Mouse (Mus musculus) right cerebral cortex, adult 18-20 months (tissue): ENCODE results near the gene Lrmda.

Experiments
- DNase-seq: peaks from one replicate; pipeline ENCODE4 v3.0.0; 2022; ENCODE audit warnings: mixed read lengths

Lrmda gene

DNA sequence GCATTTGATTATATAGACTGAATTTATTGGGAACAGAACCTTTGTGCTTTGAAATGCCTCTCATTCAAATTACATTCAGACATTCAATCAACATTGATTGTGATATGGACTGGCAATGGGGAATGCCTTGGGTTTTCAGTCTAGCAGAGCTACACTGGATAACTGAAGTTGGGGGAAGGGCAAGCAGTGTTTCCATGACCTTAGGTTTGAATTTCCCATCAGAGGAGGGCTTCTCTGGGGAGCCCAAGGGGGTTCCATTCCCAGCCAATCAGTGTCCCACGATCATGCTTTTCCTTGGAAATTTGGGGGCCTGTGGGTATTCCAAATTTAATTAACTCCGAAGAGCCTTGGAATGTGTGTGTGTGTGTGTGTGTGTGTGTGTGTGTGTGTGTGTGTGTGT lies 888.5 kb downstream of the Lrmda start:
- no peak for DNase-seq

DNA sequence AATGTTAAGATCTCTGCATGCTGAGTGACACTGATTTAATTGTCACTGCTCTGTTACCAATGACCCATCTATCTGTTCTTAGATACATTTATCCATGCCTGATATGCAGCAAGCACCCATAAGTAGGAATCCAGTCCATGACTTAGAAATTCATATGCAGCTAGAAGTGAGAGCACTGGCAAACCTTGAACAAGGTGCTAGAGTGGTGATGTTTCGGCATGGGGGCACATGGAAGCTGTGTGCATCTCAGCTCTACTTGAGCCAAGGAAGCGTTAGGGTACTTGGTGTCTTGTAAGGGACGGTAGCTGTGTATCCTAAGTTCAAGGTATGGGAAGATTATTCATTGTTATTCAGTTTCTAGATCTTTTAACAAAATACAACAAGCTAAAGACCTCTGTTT lies 896.0 kb downstream of the Lrmda start:
- DNase-seq, result no peak

DNA sequence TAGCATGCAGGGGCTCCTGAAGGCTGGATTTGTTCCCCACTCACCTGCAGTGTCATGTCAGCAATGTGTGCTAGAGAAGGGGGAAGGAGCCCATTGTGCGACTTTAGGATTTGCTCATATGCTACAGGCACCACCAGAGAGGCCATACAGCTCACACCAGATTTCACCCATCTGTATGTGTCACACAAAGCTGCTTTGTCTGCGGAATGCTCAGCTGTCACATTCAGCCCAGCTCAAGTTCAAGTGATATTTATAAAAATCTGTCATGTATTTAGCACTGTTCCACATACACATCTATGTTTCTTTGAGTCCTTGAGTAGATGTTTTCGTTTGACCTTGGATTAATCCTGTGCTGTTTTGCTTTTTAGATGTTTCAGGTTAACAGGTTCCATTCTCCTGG lies 899.0 kb downstream of the Lrmda start:
- no peak for DNase-seq

DNA sequence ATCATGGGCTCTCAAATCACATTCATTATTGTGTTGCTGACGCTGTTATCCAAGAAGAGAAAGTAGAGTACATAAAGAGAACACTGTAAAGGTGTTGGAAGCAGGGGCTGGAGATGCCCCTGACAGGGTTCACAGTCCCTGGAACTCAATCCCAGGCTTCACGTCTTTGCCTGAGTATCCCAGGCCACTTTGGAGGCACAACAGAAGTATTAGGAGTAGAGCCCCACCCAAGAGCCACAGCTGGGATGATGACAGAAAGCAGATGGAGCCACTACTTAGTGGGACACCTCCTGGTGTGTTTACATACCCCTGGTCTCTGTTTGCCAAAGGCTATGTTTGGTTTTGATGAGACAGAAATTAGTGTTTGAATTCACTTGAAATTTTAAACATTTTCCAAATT lies 899.4 kb downstream of the Lrmda start:
- no peak for DNase-seq

DNA sequence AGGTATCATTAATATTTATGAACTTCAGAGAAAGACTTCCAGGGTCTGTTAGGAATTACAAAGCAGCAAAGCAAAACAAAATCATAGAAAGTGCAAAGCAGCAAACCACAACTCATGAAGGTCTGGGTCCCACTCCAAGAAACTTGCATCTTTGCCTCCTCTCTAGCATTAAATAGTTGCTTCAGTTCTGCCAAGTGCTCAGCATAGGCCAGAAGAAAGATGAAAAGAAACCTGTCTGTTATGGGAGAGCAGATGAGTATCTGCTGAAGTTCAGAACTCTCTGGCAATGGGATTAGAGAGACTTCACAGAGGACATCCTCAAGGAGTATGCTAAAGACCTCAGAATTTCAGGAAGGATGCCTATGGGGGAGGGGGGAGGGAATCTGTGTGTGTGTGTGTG lies 901.6 kb downstream of the Lrmda start:
- DNase-seq, result no peak

DNA sequence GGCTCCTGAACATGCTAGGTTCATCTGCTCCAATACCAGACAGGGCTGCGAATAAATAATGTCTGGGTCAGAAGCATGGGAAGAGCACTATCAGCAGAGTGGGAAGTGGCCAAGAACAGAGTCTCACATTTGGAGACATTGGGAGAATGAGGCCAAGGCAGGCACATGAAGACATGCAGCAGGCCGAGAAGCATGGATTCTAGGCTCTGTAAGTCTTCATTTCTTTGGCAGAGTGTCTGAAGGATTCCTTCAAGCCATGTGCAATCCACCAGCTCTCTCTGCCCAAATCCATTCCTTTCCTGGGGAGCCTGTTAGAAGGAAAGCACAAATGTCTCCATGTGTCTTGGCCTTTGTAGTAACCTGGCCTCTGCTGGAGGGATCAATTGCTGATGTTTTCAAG lies 902.3 kb downstream of the Lrmda start:
- DNase-seq, result no peak

DNA sequence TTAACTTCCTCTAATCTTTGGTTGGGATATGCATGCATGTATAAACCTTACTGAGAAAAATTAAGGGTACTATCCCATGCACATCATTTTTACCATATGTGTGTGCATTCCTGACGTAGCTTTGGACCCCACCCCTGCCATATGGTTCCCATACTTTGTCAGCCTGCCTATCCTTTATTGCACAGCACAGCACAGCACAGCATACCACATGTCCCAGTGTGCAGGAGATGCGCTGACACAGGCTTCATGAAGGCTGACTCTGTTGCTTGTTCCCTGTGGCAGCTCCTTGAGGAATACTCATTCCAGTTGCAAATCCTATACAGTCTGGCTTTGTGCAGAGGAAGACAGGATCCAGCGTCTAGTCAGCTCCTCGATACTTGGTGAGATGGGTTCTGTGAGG lies 903.1 kb downstream of the Lrmda start:
- DNase-seq, result no peak

DNA sequence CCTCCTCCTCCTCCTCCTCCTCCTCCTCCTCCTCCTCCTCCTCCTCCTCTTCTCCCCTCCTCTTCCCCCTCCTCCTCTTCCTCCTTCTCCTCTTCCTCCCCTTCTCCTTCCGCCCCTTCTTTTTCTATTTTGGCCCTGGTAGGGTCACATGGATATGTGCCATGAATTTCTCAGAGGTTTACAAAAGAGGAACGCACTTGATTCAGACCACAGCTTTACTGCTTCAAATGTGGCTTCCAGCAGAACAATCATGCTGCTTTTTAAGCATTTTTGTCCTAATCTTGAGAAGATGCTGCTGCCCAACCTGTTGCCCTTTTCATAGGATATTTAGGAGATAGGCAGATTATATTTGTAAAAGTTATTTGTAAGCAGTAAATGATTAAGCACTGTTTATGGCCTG lies 903.7 kb downstream of the Lrmda start:
- DNase-seq, result no peak

DNA sequence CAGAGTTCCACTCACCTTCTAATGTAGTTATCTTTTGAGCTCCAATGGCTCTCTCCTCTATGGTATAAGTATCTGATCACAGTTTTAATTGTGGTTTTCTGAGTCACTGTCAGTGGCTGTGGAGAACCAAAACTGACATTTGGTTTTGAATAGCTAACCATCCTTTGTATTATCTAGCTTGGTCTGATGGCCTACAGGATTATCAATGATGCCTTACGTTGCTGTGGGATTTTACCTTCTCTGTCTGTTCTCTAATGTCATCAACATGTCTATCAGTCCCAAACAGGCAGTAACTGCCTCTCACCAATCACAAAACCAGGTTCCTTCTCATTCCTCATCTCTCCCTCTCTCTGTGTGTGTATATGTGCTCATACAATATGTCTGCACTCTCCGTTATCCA lies 908.8 kb downstream of the Lrmda start:
- no peak for DNase-seq

DNA sequence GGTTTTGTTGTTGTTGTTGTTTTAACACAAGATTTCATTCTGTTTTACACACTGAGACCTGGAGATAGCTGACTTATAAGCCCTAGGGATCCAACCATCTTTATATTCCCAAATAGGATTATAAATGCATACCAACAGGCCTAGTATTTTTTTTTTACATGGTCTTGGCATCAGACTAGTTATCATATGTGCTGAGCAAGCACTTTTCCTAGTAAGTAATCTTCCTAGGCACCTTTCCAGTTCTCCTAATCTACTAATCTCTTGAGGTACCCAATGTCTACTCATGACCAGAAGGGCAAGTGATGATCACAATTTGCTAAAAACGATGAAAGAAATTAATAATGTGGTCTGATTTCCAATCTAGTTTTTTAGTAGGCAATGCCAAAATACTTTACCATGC lies 909.2 kb downstream of the Lrmda start:
- DNase-seq, result no peak

DNA sequence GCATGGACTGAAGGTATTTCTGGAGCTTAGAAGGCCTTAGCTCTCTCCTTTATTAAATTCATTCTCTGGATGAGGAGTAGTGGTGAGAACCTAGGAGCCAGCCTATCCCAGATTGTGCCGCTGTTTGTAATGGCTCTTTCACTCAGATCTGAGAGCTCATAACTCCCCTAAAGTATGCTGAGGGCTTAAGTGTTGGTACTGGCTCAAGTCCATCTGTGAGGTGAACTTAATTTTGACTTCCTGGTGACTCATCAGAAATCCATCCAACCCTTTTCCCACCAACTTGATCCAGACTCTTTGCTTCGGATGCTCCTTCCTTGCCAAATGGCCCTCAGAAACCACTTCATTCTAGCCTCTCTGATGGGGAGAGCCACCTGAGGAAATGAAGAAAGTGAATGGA lies 910.1 kb downstream of the Lrmda start:
- DNase-seq, result no peak

DNA sequence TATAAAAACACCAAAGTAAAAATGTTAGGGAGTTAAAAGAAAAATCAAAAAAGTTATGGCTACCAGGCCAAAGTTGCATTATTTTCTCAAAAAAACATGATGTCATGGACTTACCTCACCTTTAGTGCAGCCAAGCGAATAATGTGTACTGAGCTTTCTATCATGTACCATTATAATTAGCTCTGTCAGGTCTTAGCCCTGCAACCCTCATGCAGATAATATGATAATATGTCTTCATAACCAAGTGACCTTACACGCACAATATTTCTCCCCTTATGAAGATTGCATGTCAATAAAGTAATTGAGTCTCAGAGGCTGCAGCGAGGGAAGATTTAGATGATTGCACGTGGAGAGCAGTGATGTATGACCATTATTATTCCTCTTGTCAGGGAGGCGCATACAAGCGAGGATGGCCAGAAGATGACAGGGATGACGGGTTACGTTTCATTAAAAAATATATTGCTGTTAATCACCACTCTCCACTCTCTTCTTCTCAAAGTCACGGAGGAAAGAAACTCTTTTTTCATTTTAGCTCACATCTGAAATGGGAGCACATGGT lies 911.1 kb downstream of the Lrmda start:
- DNase-seq, result no peak

DNA sequence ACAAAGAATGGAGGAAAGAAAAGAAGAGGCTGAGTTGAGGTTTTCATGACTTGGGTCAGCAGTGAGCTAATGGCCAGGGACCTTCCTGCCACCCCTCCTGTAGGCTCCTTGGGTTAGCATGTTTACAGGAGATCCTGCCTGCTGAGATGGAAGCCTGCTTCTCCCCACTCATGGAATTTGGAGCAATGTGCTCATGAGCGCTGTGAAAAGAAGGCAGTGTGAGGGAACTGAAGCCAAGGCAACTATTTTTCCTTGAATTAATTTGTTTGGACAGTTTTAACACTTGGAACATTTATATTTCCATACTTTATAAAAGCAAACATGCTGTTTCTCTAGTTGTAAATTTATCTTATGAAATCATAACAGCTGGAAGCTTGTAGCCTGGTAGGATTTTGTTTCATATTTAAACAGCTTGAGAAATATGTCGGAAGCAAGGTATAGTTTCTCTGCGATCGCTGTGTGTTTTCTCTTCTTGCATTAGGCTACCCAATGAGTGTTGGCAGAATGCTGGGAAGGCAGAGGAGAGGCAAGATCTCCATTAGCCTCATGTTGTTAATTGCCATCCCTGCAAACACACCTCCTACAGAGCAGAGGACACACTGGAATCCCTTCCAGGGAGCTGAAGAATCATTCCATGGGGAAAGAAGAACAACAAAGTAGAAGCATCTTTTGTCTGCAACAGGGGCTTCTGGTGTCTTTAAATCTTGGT lies 911.8 kb downstream of the Lrmda start:
- no peak for DNase-seq

DNA sequence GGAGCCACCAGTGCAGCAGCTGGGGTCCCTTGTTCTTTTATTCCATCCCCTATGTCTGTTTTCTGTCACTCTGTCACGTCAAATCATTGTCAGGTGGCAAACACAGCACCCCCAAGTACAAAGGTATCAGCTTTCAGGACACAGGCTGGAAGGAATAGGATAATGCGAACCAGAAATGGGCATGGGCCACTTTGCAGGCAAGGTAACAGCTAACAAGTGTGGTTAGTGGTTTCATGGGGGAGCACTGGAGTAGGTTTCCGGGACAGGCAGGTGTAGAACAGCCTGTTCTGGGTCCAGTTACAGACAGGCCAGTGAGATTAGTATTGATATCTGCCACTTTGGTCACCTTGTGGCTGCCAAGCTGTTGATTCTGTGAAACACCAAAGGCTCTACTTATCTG lies 917.2 kb downstream of the Lrmda start:
- DNase-seq, result no peak

DNA sequence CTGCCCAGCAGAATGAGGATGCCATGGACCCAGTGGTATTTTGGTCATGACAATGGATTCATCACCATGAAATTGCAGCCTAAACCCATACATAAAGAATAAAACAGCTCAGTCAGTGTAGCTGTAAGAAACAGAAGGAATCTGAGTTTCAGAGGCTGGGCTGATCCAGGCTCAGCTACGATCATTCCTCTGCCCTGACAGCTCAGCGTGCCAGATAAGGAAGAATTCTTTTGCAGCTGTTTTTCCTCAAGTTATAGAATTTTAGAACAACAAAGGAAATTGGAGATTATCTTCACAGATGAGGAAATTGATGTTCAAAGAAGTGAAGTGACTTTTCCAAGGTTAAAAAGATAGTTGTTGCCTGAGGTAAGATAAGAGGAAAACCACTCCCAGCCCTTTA lies 921.1 kb downstream of the Lrmda start:
- no peak for DNase-seq

DNA sequence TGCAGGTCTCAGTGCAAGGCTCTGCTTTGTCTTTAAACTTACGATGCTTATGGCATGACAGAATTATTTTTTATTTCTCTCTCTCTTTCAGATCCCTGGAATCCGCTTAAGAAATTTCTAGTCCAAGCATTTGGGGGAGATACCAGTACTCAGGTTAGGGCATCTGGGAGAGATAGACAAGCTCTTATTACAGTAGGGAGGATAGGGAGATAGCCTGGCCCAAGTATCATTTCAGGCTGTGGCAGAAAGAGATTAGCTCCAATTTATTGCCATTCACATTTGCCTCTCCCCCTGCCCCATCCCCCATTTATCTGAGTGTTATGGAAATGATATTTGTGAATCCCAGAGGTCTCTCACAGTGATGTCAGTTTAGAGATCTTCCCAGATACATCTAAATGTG lies 923.1 kb downstream of the Lrmda start:
- DNase-seq, result no peak

DNA sequence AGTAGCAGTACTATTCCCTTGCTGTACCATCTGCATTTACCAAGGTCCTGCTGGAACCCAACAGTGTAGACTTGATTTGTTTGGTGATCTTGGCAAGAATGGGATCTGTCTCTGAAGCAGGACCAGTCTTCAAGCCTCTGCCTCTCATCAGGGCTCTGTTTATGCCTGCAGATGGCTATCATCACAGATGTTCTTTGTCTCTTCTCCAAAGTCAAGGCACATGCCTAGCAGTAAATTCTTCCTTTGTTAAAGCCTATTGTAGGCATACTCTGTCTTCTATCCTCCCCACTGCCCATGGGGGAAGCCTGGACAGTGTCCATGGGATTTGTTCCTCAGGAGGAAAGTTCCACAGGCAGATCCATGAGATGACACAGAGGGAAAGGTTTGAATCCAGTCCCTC lies 930.0 kb downstream of the Lrmda start:
- no peak for DNase-seq

DNA sequence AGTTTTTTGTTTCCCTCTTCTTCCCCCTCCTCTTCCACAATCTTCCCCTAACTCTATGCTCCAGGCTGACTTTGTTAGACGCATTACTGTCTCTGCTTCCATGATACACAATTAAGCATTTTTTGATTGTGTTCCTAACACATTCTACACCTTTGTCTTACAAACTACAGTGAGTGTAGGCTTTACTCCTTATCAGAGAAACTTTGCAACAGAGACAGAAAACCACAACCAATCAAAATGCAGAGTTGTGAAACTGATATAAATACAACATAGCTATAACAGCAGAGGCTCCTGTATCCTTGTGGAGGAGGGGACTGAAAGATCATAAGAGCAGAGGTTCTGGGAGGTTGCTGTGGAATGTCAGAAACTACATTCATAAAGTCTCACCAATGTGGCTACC lies 933.5 kb downstream of the Lrmda start:
- DNase-seq, result no peak

DNA sequence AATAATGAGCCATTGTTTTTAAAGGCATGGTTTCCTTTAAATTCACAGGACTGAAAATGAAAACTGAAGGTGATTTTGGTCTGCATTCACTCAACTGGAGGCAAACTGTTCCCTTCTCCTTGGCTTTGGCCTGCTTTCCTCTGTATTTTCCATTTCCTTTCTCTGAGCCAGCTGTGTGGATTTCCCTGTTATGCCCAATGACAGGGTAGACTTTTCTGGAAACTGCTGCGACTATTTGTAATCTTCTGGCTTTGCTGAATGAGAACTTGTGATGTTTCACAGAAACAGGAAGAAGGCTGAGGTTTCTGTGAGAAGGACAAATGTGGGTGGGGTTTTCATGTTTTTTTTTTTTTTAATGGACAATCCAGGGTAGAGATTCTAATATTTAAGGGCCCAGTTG lies 940.7 kb downstream of the Lrmda start:
- no peak for DNase-seq

DNA sequence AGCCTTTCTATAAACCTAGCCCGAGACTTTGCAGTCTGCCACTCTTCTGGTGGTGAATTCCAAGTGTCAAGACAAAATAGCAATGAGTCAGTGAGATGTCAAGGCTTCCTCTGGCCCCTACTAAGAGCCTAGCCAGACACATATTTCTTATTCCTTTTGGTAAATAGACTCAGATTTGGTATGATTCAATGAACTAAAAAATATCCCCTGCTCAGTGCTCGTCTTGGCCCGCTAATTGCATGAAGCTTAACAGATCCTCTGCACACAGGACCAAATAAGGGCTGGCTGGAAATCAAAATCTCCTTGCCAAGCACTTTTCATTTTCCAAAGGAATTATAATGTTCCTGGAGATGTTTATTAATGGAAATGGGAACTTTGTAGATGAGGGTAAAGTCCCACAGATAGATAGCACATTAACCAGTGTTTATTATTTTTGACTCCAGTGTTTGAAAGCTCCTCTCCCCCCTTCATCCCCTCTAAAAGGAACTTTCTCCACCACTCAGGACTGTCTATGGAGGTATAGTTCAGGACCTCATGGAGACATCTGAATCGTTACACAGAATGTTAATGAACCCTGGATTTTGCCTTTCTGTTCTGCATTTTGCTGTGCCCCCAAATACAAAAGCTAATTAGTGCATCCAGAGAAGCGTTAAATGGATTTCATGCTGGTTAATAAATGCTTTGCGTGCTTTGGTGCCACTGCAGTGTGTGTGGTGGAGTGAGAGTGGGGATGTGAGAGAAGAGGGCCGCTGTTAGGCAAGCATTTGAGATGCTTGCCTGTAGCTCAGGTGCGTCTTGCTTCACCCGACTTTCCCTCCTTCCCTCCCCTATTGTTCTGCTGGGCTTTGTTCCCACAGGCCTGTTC lies 945.5 kb downstream of the Lrmda start:
- DNase-seq, result no peak

DNA sequence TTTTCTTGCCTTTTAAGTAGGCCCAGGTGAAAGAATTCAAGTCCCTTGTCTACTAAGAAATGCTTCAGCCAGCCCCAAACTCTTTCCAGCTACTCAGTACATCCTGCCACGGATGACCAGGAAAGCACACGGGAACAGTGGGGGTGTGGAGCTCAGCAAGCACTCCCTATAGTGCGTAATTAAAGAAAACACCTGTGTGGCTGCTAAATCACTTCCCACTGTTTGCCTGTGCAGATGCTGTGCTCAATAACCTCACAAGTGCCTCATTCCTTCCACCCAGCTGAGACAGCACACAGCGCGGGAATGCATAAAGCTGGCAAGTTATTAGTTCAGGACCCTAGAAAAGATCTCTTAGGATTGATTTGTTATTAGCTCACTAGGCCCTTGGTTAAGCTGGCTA lies 949.2 kb downstream of the Lrmda start:
- no peak for DNase-seq

DNA sequence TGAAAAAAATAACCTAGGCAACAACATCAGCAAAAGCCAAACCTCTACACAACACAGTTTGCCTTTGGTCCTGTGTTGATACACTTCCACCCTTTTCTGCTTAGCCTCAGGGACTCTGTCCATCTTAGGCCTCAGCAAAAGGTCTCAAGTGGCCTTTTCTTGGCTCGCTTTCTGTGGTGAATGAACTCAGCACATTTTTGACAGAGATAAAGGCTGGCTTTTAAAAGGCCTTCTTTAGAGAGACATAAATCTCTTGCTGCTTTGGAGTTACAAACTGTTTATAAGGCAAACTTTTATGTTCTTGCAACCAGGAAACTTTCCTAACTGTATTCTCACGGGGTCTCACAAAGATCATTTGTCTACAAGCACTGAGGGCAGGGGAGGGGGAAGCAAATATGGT lies 967.2 kb downstream of the Lrmda start:
- no peak for DNase-seq

DNA sequence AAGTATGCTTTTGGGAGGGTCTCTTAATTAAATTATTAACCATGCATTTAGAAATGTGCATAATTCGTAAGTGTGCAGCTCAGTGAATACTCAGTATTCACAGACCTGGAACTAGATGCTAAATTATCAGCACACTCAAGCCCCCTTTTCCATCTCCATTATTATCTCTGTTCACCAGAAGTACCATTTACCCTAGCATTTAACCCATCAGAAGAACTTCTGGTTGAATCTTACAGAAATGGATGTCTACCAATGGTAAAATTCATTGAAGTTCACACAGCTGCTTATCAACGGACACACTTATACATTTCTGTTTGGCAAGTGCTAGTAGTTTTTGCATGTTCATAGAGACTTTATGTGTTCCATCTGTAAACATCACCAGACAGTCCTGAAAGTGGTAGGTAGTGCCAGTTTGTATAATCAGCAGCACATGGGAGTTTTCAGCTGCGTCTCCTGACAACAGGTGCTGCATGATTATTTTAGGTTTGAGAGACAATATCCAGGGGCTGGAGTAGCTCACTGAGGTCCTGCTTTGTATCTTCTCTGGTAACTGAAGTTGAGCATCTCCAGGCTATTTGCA lies 968.7 kb downstream of the Lrmda start:
- DNase-seq, result no peak
